Mouse (Mus musculus) retina, postnatal 1 day (tissue): Measurements from ENCODE around the gene Ttc41.
"Not testable (repeated sequence)": the region's sequence is repeated elsewhere in the genome, so short reads cannot be mapped to it uniquely, and the experiment has no call there.

Experiments used
- DNase-seq: peaks from one replicate; pipeline ENCODE4 v3.0.0-alpha.2; 2012

Ttc41 gene

DNA sequence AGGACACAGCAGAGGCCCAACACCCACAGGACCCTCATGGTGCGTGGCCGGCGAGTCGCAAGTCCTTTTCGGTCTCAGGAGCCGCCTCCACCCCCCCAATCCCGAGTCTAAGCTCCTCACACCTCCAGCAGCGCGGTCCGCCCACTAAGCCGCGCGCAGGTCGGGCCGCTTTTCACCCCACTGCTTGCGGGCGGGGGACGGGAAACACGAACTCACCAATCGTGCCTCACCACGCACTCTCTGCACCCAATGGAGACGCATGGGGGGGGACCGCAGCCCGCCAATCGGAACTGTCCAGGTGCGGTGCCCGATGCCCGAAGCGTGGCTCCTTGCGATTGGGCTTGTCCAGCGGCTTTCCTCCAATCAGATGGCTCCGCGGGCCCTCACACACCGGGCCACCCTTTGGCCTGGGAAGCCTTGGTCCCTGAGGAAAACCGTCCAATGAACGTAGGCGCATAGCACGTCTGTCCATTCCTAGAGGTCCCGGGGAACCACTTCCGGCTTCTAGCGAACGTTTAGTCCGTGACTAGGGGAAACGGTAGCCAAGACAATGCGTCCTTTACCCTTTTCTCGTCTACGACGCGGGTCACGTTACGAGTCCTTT lies at the start of gene Ttc41, which contains the start of gene Hsp90b1:
TSS of gene Ttc41 (plus strand) at position 494 of the 604 bp plus-strand sequence.
TSS of gene Hsp90b1 (minus strand) at position 192 of the 604 bp plus-strand sequence.
- DNase-seq, result peak; percentile 100

DNA sequence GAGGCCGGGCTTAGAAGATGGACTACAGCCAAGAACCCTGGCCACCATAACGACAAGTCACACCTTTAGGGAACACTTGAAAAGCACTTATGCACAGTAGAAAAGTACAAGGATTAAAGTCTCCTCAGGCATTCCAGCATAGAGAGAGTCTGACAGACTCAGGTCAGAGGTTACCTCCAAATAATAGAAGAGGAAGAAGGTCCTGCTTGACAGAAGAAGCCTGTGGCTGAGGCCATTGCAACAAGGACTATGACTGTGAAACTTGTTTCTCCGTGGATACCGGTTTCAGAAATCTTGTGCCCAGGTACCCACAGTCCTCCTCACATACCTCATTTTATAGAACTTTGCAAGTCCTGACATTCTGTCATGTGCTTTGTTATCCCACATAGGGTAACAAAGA lies 35.1 kb upstream of the Ttc41 start:
- not testable (repeated sequence) for DNase-seq

DNA sequence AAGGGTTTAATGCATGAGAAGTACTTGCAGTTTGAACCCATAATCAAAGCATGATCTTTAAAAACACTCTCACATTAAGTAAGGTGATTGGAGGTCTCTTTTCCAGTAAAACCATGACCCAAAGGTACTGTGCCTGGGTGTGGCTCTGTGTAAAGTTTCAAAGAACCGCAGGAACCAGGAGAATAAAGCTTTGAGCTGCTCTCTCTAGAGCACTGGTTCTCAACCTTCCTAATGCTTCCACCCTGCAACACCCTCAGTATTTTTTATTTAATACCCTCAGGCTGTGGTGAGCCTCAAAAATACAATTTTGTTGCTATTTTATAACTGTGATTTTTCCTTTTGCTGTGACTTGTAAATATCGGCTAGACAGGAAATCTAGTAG lies 20.8 kb upstream of the Ttc41 start:
- not testable (repeated sequence) for DNase-seq

DNA sequence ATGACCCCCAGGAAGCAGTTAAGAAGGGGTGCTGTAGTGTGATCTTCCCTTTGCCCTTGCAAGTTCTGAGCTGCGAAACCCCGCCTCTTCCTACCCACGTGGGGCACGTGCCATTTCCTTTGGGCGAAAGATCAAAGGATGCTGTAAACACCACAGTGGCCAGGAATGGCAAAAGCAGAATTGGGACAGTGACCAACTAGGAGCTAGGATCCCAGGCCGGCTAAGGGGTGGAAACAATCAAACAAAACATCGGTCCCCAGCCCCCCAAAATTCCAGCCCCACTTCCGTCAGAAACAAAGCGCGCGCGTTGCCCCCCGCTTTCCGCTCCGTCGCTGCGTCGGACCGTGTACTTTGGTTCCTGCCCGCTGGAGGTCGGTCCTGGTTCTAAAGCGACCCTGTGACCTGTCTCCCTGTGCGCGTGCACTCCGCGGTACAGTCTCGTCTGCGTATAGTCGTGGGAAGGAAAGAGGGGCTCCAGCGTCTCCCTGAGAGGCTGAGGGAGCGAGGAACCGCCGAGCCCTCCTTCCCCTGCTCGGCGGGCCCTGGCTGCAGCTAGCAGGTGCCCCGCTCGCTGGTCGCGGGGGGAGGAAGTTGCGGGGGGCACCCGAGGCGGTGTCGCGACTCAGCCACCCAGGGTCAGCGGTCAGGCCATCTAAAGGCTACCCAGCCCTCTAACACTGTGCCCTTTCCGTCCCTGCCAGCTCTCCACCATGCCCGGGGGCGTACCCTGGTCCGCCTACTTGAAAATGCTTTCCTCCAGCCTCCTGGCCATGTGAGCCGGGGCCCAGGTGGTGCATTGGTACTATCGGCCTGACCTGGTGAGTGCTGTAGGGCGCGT lies 20.2 kb upstream of the Ttc41 start:
- peak; percentile 91 for DNase-seq

DNA sequence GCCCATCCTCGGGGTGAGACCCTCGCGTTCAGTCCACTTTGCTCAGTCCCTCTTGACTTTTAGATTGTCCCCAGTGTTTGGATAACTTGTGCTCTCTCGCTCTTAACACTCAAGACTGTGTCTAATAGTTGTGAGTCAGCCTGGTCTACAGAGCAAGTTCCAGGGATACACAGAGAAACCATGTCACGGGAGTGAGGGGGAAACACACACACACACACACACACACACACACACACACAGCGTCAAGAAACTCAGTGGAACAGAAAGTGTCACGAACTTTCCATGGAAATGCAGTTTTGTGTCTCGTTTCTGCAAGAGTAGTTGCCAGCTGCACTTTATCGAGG lies 19.6 kb upstream of the Ttc41 start:
- DNase-seq, result peak; percentile 21

DNA sequence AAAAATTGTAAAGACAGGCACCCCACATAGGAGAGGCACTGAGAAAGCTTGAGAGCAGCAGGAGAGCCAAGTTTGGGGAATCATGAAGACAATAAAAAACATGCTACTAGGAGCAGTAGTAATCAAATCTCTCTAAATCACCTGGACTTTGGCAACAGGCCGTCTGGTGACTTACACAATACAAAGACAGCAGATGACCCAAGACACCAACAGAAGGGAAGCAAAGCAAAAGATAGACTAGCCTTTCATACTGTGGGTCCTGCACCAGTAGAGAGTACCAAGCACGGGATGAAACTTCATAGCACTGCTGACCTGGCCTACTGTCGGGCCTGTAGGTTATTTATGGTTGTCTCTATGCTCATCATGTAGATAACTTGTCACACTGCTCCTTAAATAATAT lies 5.4 kb upstream of the Ttc41 start:
- no peak for DNase-seq

DNA sequence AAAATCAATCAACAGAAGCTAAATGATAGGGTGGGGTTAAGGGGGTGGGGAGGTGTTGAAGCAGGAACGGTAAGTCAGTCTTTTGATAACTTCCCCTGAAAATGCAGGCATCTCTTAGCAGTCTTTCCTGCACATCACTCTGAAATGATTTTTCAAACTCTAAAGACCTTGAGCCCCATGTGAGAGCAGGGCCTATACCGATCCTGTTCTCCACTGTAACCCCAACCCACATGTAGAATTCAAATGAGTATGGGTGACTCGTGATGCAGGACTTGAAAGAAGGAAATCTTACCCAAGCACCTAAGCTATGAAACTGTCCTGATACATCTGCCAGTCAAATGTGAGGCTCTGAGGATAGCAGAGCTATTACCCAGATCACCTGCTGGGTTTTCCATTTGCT lies 4.6 kb upstream of the Ttc41 start:
- DNase-seq, result no peak

DNA sequence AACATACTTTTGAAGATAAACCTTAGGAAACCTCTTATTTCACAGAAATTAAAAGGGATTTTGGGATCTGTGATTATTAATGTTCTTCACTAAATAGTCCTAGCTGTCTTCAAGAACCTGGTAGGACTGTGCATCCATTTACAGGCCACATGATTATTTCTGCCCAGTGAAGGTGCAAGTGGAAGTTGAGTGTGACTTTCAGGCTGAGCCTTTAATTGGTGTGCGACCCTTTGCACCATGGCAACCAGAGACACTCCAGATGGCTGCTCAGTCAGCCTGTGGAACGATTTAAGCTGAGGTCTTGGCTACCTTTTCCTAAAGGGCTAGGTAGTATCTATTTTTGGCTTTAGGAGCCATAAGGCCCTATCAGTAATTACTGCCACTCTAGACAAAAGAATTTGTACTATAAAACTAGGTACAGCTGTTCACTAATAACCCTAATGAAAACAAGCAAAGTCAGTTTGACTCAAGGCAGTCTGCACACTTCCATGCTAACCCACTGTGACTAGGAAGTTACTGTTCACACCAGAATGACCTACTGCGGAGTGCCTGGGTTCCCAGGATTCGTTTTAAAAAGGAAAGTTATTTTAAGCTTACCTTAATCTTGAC lies 3.2 kb upstream of the Ttc41 start:
- peak; percentile 72 for DNase-seq

DNA sequence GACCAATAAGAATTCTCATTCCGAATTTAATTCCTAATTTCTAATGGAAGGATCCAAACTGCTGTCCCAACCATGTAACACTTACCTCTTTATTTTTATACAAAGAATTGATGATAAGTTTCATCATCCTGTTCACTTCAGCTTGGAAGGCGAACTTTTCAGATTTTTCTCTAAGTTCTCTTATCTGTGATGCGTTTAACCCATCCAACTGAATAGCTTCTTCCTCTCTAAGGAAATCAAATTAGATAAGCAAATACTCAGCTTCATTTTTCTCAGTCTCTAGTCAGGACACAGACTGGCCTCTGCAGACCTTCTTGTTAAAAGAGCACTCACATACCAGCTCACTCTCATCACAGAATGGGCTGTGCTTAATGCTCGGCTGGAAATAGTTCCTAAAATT lies 2.2 kb upstream of the Ttc41 start:
- no peak for DNase-seq

DNA sequence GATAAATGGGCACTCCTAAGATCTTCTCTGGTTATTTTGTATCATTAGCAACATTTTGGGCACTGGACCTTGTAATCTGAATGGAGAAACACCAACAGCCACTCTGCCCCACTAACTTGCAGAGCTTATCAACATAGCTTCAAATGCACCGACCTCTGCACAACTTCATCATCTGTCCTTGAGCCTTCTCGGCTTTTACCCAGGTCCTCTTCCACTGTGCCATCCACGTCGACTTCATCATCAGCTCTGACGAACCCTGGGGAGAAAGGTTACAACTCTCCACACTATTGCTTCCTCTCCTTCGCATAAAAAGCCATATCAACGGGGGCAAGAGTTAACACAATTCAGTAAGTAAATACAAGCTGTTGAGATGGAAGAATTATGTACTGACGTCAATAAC lies 1.5 kb upstream of the Ttc41 start:
- no peak for DNase-seq

DNA sequence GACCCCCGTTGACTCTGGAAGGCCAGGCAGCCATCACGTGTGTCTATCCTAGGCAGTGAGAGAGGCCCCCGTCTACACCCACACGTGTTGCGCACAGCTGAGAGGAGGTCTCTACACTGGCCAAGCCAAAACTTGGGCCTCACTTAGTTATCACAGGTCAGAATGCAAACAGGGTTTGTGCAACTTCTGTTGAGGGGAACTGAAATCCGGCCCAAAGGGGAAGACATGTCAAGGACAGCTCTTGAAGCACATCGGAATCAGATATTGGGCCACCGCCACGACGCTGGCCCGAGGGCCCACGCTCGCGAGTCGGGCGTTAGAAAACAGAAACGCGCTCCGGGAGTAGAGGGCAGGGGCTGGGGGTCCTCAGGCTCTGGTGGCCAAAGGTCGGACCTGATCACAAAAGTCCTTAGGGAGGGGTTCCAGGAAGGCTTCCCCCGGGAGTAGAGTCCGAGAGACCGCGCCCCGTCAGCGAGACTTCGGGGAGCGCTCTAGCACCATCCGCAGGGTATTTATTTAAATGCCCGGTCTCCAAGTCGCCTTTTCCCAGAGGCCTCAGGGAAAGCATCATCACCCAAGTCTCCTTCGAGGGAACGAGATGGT lies 921 bp upstream of the Ttc41 start:
- DNase-seq, result peak; percentile 24

DNA sequence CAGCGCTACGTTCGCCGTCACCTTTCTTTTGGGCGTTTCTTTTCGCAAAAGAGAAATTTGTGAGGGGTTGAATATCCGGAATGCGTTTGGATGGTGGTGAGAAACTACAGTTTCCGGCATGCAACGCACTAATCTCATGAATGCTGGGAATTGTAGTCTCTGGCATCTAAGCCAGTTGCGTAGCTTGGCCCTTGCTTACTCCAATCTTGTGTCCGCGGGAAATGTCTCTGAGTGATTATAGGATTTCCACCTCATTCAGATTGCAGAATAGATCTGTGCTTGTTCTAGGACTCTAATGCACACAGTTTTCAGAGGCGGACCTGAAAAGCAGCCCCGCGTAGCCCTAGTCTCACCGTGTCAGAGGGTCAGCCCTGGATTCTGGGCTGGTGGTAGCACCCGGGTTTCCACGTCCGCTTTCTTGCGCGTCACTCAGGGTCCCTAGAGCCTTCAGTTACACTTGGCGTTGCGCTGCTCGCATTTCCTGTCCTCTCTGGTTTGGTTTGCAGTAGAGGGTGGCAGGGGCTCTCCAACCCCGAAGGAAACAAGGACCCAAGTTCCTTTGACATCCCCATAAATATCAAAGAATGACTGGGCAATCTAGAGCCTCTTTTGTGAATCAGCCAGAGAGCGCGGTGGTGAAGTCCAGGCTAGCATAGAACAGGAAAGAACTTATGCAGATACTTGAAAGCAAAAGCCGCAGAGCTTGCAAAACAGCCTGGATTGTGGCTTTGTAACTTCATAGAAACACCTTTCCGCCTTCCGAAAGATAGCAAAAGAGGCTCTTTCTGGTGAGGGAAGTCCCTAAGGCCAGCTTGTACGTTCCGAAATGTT lies 526 bp downstream of the Ttc41 start:
- peak; percentile 97 for DNase-seq

DNA sequence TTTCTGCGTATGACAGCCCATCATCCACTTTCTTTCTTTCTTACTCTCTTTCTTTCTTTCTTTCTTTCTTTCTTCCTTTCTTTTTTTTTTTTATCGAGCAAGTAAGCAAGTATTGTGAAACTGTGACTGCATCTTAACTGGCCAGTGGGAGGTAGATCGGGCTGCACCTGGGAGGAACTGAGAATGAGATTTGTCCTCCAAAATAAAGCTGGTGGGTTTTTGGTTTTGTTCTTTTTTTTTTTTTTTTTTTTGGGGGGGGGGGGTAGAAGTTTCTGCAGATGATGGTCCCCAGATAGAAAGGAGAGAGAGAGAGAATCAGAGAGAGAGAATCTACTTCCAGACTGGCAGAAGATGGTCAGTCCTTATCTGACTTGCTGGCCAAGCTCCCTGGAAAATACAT lies 1.5 kb downstream of the Ttc41 start:
- no peak for DNase-seq

DNA sequence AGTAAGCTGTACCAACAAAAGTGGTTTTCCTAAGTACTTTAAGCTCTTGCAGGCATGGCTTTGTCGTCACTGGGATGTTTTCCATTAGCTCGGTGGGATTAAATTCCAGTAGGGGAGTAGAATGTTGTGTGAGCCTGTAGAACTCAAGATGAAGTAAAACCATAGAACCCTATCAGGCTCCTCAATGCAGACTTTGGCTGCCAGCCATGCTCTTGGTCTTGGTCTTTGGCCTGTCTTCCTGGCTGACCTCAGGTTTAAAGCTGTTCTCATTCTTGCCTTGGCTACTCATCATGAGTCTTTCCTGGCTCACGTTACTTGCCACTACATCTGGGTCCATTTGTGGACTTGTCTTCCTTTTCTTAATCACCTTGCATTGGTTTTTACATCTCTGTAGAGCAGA lies 6.5 kb downstream of the Ttc41 start:
- DNase-seq, result no peak

DNA sequence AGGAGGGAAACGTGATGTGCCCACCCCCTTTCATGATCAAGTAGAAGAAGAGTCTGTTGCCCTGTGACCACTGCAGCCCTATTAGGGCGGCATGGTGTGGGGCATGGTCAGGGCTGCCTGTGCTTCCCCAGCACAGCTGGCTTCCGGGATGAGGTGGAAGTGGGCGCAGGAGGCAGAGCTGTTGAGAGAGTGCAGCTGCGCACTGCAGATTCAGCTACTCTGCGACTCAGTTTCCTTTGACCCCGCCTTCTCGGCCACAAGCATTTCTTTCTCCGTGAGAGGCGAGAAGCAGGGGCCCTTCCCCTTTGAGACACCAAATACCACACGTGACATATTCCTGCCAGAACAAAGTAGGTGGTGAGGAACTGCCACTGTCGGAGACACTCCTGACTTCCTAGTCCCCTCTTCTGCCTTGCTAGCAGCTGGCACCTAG lies 22.0 kb downstream of the Ttc41 start:
- DNase-seq, result peak; percentile 69

DNA sequence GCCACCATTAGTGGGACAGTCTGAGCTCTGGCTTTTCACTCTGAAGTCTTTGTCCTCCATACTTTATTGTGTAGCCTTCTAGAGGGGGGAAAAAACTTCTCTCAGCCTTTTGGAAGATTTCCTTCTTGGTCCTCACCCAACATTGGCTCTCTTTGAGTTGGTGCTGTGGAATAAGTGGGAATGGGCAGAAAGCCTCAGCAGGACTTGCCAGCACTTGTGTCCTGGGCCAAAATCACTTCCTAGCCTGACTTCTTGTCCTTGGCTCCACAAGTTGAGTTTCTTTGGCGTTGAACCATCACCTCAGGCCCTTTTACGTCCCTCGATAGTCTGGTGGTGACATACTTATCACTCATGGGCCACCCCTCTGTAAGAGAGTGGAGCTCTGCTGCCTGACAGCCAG lies 22.6 kb downstream of the Ttc41 start:
- no peak for DNase-seq

DNA sequence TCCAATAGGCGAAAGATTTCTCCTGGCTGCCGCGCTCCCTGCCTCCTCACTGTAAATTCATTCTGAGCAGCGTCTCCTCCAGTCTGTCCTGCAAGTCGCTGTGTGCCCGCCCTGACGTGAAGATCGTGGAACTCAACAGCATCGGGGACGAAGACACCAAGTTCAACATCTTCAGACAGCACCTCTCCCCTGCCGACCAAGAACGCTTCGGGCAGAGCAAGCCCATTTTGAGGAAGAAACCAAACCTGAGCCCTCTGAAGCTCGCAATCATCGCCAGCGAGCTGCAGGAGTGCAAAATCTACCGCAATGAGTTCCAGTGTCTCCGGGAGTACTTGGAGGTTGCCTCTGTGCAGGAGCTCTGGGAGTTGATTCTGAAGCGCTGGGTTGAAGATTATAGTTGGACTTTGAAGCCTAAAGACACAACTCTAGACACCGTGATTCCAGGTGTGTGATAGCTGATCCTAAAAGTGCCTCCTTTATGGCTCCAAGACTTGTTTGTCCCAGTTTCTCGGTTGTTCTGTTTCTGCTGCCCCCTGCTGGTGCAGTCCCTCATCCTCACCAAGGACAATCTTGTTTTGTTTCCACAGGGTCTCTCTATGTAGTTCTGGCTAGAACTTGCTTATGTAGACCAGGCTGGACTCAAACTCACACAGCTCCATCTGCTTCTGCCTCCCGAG lies 25.4 kb downstream of the Ttc41 start:
- DNase-seq, result peak; percentile 91

DNA sequence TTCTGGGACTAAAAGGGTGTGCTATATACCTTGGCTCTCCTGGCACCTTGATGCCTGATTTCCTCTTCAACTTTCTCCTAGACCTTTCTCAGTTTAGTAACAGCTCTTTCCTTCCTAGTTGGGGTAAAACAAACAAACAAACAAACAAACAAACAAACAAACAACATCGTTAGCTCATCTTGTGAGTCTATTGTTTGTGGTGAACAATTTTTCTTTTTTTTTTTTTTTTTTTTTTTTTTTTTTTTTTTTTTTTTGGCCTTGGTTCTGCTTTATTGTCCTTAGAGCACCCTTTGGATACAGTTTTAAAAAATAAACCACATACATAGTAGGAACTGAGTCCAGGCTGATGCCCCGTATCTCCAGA lies 25.9 kb downstream of the Ttc41 start:
- DNase-seq, result no peak

DNA sequence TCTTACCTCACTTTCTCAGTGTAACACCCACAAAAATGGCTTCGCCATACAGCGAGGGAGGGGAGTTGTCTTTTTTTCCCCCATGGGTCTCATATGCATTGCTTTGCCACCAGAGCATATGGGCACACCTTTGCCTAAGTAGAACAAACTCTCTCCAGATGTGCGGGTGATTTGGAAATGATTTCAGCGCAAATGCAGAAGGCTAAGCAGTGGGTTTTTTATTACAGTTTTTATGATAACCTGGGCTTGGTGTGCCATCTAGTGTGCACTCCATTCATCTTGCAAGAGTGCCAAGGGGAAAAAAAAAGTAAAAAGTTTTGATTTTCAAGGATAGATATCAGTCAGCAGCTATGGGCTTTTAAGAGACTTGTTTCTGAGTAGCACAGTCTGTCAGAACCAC lies 29.4 kb downstream of the Ttc41 start:
- DNase-seq, result no peak

DNA sequence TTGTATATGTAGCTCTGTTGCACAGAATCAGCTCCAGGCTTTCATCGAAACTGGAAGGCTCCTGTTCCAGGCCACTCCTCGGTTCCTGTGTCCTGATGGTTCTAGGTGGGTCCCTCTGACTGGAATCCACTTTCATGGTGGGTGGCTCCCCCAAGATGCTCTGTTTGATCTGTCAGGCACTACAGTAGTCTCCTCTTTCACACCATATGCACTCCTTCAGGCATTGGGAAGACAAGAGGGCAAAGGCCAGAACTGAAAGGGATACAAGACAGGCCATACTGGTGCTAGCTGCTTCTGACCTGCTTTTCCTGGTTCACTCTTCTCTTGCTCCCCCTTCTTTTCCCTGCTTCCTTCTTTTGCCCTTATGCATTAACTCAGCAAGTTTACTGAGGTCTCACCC lies 37.3 kb downstream of the Ttc41 start:
- DNase-seq, result no peak

DNA sequence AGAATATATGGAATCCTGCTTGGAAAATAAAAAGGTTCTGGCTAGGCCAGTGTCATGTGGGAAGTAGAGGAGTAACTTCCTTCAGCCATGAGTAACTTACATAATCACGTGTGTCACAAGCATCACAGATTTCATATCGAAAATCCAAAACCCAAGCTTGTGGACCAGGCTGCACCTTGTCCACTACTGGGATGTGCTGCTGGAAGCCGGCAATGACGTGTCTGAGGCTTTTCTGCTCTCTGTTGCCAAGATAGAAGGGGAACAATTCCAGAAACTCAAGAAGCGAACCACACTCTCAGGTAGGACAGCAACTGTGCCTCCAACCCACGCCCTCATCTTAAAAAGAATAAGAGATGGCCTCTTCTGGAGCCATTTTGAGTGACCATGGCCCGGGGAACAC lies 38.7 kb downstream of the Ttc41 start:
- no peak for DNase-seq

DNA sequence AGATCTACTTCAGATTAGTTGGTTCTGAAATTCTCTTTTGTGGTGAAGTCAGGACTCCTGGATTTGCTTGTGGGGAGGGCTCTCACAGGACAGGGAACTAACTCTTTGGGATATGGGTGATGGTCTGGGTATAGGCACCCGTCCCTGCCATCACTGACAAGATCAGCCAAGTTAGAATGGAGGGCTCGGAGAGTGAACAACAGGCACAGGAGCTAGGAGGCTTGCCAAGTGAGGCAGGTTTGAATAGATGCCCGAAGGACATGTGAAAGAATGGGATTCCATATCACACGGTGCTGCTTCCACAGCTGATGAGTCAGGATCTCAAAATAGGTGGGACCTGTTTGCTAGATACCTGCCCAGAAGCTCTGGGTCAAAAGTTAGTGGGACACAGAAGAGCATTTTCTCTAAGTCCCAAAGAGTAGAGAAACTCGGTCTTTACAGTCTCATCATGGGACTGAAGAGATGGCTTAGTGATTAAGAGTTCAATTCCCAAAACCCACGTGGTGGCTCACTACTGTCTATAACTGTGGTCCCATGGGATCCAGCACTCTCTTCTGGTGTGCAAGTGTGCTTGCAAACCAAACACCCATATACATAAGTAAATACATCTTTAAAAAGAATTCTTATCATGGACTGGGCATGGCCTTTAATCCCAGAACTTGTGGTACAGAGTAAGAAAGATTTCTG lies 50.3 kb downstream of the Ttc41 start:
- no peak for DNase-seq
